Mouse (Mus musculus) limb, embryonic 14.5 days (tissue): ENCODE results near the gene Plcb3. TPM values are rescaled to one million over a fixed set of nuclear protein-coding genes. Genes with fewer than 3 reads are reported as not detected.
"Not testable (repeated sequence)": the region's sequence is repeated elsewhere in the genome, so short reads cannot be mapped to it uniquely, and the experiment has no call there.

Experiments used
- ATAC-seq: fragments of 200-750 bp; cut with Nextera tagmentation; 2 replicates; pipeline ENCODE4 v1.8.0; 2017; ENCODE audit warnings: low read depth, moderate number of reproducible peaks, moderate TSS enrichment; ENCODE audit not compliant: low FRiP score
- DNase-seq: peaks from one replicate; pipeline ENCODE4 v3.0.0-alpha.2; 2015; ENCODE audit warnings: low spot score
- H3K27ac ChIP-seq: fragments of 300-500 bp; sonication (generic); replicated peaks from 2 replicates; pipeline ENCODE4 v1.5.1; 2014; ENCODE audit warnings: low read depth, mild to moderate bottlenecking, low read length, moderate library complexity, mixed read lengths
- H3K27me3 ChIP-seq: fragments of 300-500 bp; sonication (generic); 2 replicates; pipeline ENCODE4 v1.6.1; 2014; ENCODE audit warnings: low read length, mixed read lengths; ENCODE audit not compliant: control insufficient read depth, insufficient read depth
- H3K36me3 ChIP-seq: fragments of 300-500 bp; sonication (generic); 2 replicates; pipeline ENCODE4 v1.6.1; 2014; ENCODE audit warnings: mild to moderate bottlenecking, low read length, moderate library complexity, mixed read lengths; ENCODE audit not compliant: control insufficient read depth, insufficient read depth
- H3K4me1 ChIP-seq: fragments of 300-500 bp; sonication (generic); 2 replicates; pipeline ENCODE4 v1.6.1; 2014; ENCODE audit warnings: antibody characterized with exemption, low read length, mixed read lengths; ENCODE audit not compliant: control insufficient read depth, insufficient read depth
- H3K4me2 ChIP-seq: fragments of 300-500 bp; sonication (generic); replicated peaks from 2 replicates; pipeline ENCODE4 v1.6.1; 2014; ENCODE audit warnings: low read depth, mild to moderate bottlenecking, low read length, moderate library complexity; ENCODE audit not compliant: severe bottlenecking
- H3K4me3 ChIP-seq: fragments of 300-500 bp; sonication (generic); replicated peaks from 2 replicates; pipeline ENCODE4 v1.5.1; 2014; ENCODE audit warnings: low read length
- H3K9ac ChIP-seq: fragments of 300-500 bp; sonication (generic); 2 replicates; pipeline ENCODE4 v1.6.1; 2014; ENCODE audit warnings: mild to moderate bottlenecking, low read depth, low read length, moderate library complexity; ENCODE audit not compliant: severe bottlenecking
- H3K9me3 ChIP-seq: fragments of 300-500 bp; sonication (generic); 2 replicates; pipeline ENCODE4 v1.6.1; 2016; ENCODE audit warnings: low read length; ENCODE audit not compliant: control insufficient read depth
- POLR2A ChIP-seq: fragments of 200-500 bp; IDR thresholded peaks from 2 replicates; pipeline ENCODE4 v1.8.0; 2012; ENCODE audit warnings: inconsistent platforms, mild to moderate bottlenecking, moderate library complexity, borderline replicate concordance; ENCODE audit not compliant: insufficient read depth, insufficient read length; ENCODE audit errors: extremely low read depth
- WGBS: fragments of 180-500 bp; shearing (Covaris S2); extraction: QIAGEN DNeasy Blood & Tissue Kit; methylation state at CpG from one replicate; pipeline ENCODE4 v1.1.7; 2014; 5-methylcytosine and 5-hydroxymethylcytosine counted together
- polyA plus RNA-seq, 2 experiments: library from polyadenylated mRNA; depleted of rRNA in 1 of 2; stranded (reverse) in 1 of 2; unstranded in 1 of 2; fragments of >200 nt; fragmentation: Nextera tagmentation in 1 of 2; extraction: Ambion mirVana in 1 of 2; gene quantifications; 2 replicates each; pipeline versions ENCODE4 v1.2.1 to v1.2.3; 2012 to 2014

Gene Plcb3
- polyA plus RNA-seq, 2 experiments: 36.6 to 80.6 TPM

- no peak for TF ChIP-seq POLR2A
- Histone ChIP-seq H3K4me1 (peaks cover 29% of the 10 kb centered on the region), H3K36me3 (no peaks in the 10 kb centered on the region), H3K9ac (peak overlapping the region; percentile 47), H3K27me3 (no peaks in the 10 kb centered on the region), H3K4me3 (peak overlapping the region; percentile 48), H3K9me3 (no peaks in the 10 kb centered on the region), H3K4me2 (peak overlapping the region; percentile 93), H3K27ac (no peak overlapping the region)
- ATAC-seq (no peak), DNase-seq (no peak)
- 62% methylated on average over 14 of the region's 14 CpGs for WGBS
These were observed 16.9 kb upstream of the Plcb3 start for GRCm38 (mm10) chr19:6993011-6993770.

- peak; percentile 98 for DNase-seq
- Histone ChIP-seq H3K36me3 (no peaks in the 10 kb centered on the region), H3K4me1 (peaks cover 32% of the 10 kb centered on the region), H3K4me3 (peak within 1 kb of the TSS; percentile 48), H3K4me2 (peak within 1 kb of the TSS; percentile 93), H3K27ac (peak within 1 kb of the TSS; percentile 5; the same call in 1 of the 2 replicates), H3K9me3 (no peaks in the 10 kb centered on the region), H3K9ac (peak within 1 kb of the TSS; percentile 65), H3K27me3 (no peaks in the 10 kb centered on the region)
- no peak for TF ChIP-seq POLR2A
- WGBS: 3% methylated on average over 37 of the region's 37 CpGs
- ATAC-seq: peak; percentile 93
These were observed 16.0 kb upstream of the Plcb3 start, which contains the start of gene Dnajc4 for GRCm38 (mm10) chr19:6992011-6992858. TSS of gene Dnajc4 (minus strand) at chr19:6992572.

GRCm38 (mm10) chr19:6991166-6991565, 14.9 kb upstream of the Plcb3 start:
- not testable (repeated sequence) for H3K9ac ChIP-seq, H3K4me2 ChIP-seq, H3K27me3 ChIP-seq, ATAC-seq, DNase-seq, H3K36me3 ChIP-seq, H3K4me3 ChIP-seq, H3K9me3 ChIP-seq, H3K27ac ChIP-seq
- 90% methylated on average over 6 of the region's 6 CpGs for WGBS
- peaks cover 27% of the 10 kb centered on the region for H3K4me1 ChIP-seq

- Histone ChIP-seq H3K9ac (no peak overlapping the region), H3K9me3 (no peaks in the 10 kb centered on the region), H3K4me1 (peaks cover 32% of the 10 kb centered on the region), H3K4me2 (no peak overlapping the region), H3K27me3 (no peaks in the 10 kb centered on the region), H3K4me3 (no peak overlapping the region), H3K36me3 (no peaks in the 10 kb centered on the region), H3K27ac (no peak overlapping the region)
- WGBS: 88% methylated on average over 6 of the region's 6 CpGs
- no peak for TF ChIP-seq POLR2A
- DNase-seq: no peak
- ATAC-seq: no peak
These were observed 14.4 kb upstream of the Plcb3 start for GRCm38 (mm10) chr19:6990712-6991111.

GRCm38 (mm10) chr19:6989251-6989650, 13.0 kb upstream of the Plcb3 start:
- Histone ChIP-seq H3K4me3 (no peak overlapping the region), H3K9me3 (no peaks in the 10 kb centered on the region), H3K4me1 (peaks cover 23% of the 10 kb centered on the region), H3K9ac (no peak overlapping the region), H3K27me3 (no peaks in the 10 kb centered on the region), H3K27ac (no peak overlapping the region), H3K4me2 (no peak overlapping the region), H3K36me3 (peaks cover 10% of the 10 kb centered on the region)
- TF ChIP-seq POLR2A: no peak
- 92% methylated on average over 8 of the region's 8 CpGs for WGBS
- ATAC-seq: no peak
- DNase-seq: no peak
